Mouse (Mus musculus) heart, postnatal 0 days (tissue): ENCODE data around the gene Rchy1.

Experiments
- CTCF ChIP-seq: IDR thresholded peaks from 2 replicates; pipeline ENCODE4 v1.5.1; 2016; ENCODE audit warnings: antibody characterized with exemption, control low read depth, low read depth
- EP300 ChIP-seq: IDR thresholded peaks from 2 replicates; pipeline ENCODE4 v1.6.1; 2016; ENCODE audit warnings: antibody characterized with exemption, low read depth

DNA sequence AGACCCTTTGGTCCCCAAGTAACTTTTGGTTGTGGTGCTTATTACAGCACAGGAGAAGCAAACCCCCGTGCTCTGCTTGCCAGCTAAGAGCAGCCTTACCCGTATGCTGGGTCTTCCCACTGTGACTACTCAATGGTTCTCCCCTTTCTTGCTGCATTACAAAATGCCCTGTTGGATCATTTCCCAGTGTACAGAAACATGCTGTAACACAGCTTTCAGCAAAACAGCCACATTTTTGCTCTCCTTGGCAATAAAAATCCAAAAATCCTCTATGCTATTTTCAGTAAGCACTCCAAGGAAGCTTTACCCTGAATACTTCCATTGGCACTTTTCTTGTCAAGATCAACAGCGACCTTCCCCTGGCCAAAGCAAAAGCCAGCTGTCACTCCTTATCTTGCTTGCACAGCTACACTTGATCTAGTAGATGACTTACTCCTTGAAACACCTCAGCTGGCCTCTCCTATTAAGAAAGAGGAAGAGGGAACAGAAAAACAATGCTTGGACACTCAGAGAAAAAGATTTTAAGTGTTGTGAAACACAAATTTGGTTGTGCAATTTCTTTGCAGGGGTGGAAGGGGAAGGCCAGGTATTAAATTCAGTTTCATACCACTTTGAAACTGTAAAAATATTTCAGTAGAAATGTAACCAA, 2.1 kb downstream of the Rchy1 start:
- TF ChIP-seq CTCF: no peak
- no peak for TF ChIP-seq EP300
